Mouse (Mus musculus) ES-E14 (cell line): ENCODE results near the gene Inpp5d. TPM values are rescaled to one million over a fixed set of nuclear protein-coding genes. Genes with fewer than 3 reads are reported as not detected.

Experiments
- DNase-seq: peaks from one replicate; pipeline ENCODE4 v3.0.0-alpha.2; 2013; ENCODE audit warnings: low read depth, low spot score
- H3K27ac ChIP-seq: 2 replicates; pipeline ENCODE4 v1.5.1; 2012; ENCODE audit warnings: low read depth, mild to moderate bottlenecking, low read length, moderate library complexity, mixed read lengths; ENCODE audit not compliant: poor library complexity, insufficient read depth, severe bottlenecking
- H3K36me3 ChIP-seq: 2 replicates; pipeline ENCODE4 v1.6.1; 2012; ENCODE audit warnings: mild to moderate bottlenecking, low read length, moderate library complexity, mixed read lengths; ENCODE audit not compliant: control insufficient read depth, poor library complexity, insufficient read depth, severe bottlenecking
- H3K4me1 ChIP-seq, 2 experiments: fragments of 150-350 bp in 1 of 2; sonication (generic) in 1 of 2; 2 replicates each; pipeline ENCODE4 v1.6.1; 2012; ENCODE audit warnings: low read length in 2 of 2, mild to moderate bottlenecking in 1 of 2, mixed read lengths in 1 of 2; ENCODE audit not compliant: control insufficient read depth in 2 of 2, insufficient read depth in 2 of 2, poor library complexity in 1 of 2
- H3K4me3 ChIP-seq, 2 experiments: fragments of 150-350 bp in 1 of 2; sonication (generic) in 1 of 2; 2 replicates each; pipeline ENCODE4 v1.5.1; 2012; ENCODE audit warnings: low read length in 2 of 2, low read depth in 1 of 2, mild to moderate bottlenecking in 1 of 2, mixed read lengths in 1 of 2; ENCODE audit not compliant: insufficient read depth in 1 of 2, poor library complexity in 1 of 2, severe bottlenecking in 1 of 2
- H3K9ac ChIP-seq: 2 replicates; pipeline ENCODE4 v1.6.1; 2012; ENCODE audit warnings: low read depth, mild to moderate bottlenecking, low read length, mixed read lengths; ENCODE audit not compliant: poor library complexity, insufficient read depth, severe bottlenecking
- H3K9me3 ChIP-seq: fragments of 150-350 bp; sonication (generic); 2 replicates; pipeline ENCODE4 v1.6.1; 2012; ENCODE audit warnings: low read depth, mild to moderate bottlenecking, low read length; ENCODE audit not compliant: control insufficient read depth, insufficient read depth
- CHD2 ChIP-seq: IDR thresholded peaks from 2 replicates; pipeline ENCODE4 v1.6.1; 2014; ENCODE audit warnings: mild to moderate bottlenecking, low read depth, low read length, inconsistent platforms
- HCFC1 ChIP-seq: IDR thresholded peaks from 2 replicates; pipeline ENCODE4 v1.6.1; 2012; ENCODE audit warnings: low read length, inconsistent platforms, borderline replicate concordance; ENCODE audit not compliant: insufficient read depth
- MAFK ChIP-seq: IDR thresholded peaks from 2 replicates; pipeline ENCODE4 v1.6.1; 2014; ENCODE audit warnings: mild to moderate bottlenecking, low read depth, low read length, inconsistent platforms; ENCODE audit not compliant: insufficient read depth
- ZC3H11A ChIP-seq: IDR thresholded peaks from 2 replicates; pipeline ENCODE4 v1.6.1; 2012; ENCODE audit warnings: low read depth, mild to moderate bottlenecking, inconsistent platforms, low read length, borderline replicate concordance
- ZNF384 ChIP-seq: IDR thresholded peaks from 2 replicates; pipeline ENCODE4 v1.6.1; 2012; ENCODE audit warnings: low read depth, low read length, inconsistent platforms
- in situ Hi-C, 2 experiments: fragments of 600-800 bp; cut with MboI; formaldehyde crosslinking; loops; one replicate each; pipeline ENCODE4 v1.15.1; 2025; ENCODE audit warnings: low sequenced_read_pairs in 2 of 2, inconsistent platforms in 1 of 2; ENCODE audit not compliant: unreplicated experiment in 2 of 2
- total RNA-seq: library from RNA; depleted of rRNA; stranded (reverse); fragments of 300-350 nt; gene quantifications from 2 replicates; pipeline ENCODE4 v1.2.3, GENCODE M21; 2012

Gene Inpp5d
- total RNA-seq, 1 experiment: 39.5 TPM

- no peaks in the 10 kb centered on the region for H3K9me3 ChIP-seq
- TF ChIP-seq ZC3H11A (no peak), ZNF384 (no peak), MAFK (no peak), CHD2 (no peak)
- H3K27ac ChIP-seq: no peak overlapping the region
- DNase-seq: no peak
- no peak overlapping the region for H3K4me3 ChIP-seq
- in situ Hi-C loops: no loop called here
- H3K4me1 ChIP-seq: no peaks in the 10 kb centered on the region
- peaks cover 84% of the 10 kb centered on the region for H3K36me3 ChIP-seq
- no peak overlapping the region for H3K9ac ChIP-seq
Measured at GRCm38 (mm10) chr1:87709020-87709419, 88.9 kb downstream of the Inpp5d start.

GRCm38 (mm10) chr1:87709661-87710270, 89.7 kb downstream of the Inpp5d start:
- in situ Hi-C loops: no loop called here
- Histone ChIP-seq H3K9me3 (no peaks in the 10 kb centered on the region), H3K4me3 (no peak overlapping the region), H3K36me3 (peaks cover 82% of the 10 kb centered on the region), H3K9ac (no peak overlapping the region), H3K27ac (no peak overlapping the region; the same call in 1 of the 2 replicates), H3K4me1 (no peaks in the 10 kb centered on the region)
- TF ChIP-seq HCFC1 (no peak), ZNF384 (no peak), MAFK (no peak)
- DNase-seq: no peak

- Histone ChIP-seq H3K4me3 (no peak overlapping the region), H3K4me1 (no peaks in the 10 kb centered on the region), H3K36me3 (peaks cover 86% of the 10 kb centered on the region), H3K27ac (no peak overlapping the region), H3K9me3 (no peaks in the 10 kb centered on the region), H3K9ac (no peak overlapping the region)
- TF ChIP-seq ZC3H11A: no peak
- no peak for TF ChIP-seq HCFC1
- no peak for TF ChIP-seq MAFK
- no peak for TF ChIP-seq ZNF384
- no peak for TF ChIP-seq CHD2
- in situ Hi-C loops: no loop called here
- no peak for DNase-seq
Measured at GRCm38 (mm10) chr1:87711938-87712613, 92.0 kb downstream of the Inpp5d start.

GRCm38 (mm10) chr1:87712614-87712971, 92.5 kb downstream of the Inpp5d start:
- DNase-seq: no peak
- in situ Hi-C loops: no loop called here
- Histone ChIP-seq H3K9me3 (no peaks in the 10 kb centered on the region), H3K36me3 (peaks cover 83% of the 10 kb centered on the region), H3K4me1 (no peaks in the 10 kb centered on the region), H3K27ac (no peak overlapping the region), H3K4me3 (no peak overlapping the region), H3K9ac (no peak overlapping the region)
- no peak for TF ChIP-seq MAFK
- no peak for TF ChIP-seq CHD2
- no peak for TF ChIP-seq ZNF384
- TF ChIP-seq ZC3H11A: no peak
- TF ChIP-seq HCFC1: no peak

- H3K27ac ChIP-seq: no peak overlapping the region
- peaks cover 5 to 15% of the 10 kb centered on the region in 2 experiments; a peak in 3 of 4 replicates for H3K4me1 ChIP-seq
- H3K9me3 ChIP-seq: no peaks in the 10 kb centered on the region
- no peak for DNase-seq
- TF ChIP-seq HCFC1 (no peak), MAFK (no peak), ZC3H11A (no peak), ZNF384 (no peak)
- peaks cover 40% of the 10 kb centered on the region for H3K36me3 ChIP-seq
- no peak overlapping the region for H3K4me3 ChIP-seq
- H3K9ac ChIP-seq: no peak overlapping the region
- in situ Hi-C loops: no loop called here
Measured at GRCm38 (mm10) chr1:87721382-87721781, 101.3 kb downstream of the Inpp5d start.
